Comparison of ENCODE assay signal across 21 mouse cellular contexts in the genomic region with DNA sequence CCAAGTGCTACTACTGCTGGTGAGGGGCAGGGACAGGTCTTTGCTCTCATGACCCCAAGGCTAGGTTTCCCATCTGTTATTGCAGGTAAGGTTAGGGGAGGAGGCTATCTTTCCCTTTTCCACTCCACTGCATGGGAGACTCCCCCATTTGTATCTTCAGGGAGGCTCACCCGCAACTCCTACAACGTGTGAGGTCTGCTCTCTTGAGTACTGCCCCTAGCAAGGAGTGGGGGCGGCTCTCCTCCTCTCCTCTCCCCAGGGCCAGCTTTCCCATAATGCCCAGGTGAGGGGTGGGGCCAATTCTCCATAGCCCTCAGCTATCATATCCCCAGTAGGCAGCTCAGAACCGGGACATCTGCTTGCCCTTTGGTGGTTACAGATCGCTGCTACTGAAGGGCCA.
DNase-seq lines count a peak whose midpoint lies in the region; ATAC-seq and TF ChIP-seq lines count a peak whose summit lies in the region.
"Had no signal": no experiment of that assay in that cellular context is flagged by ENCODE, and none has a peak within 500 bp of the region (broad histone marks: within the 10 kb centered on the region; RNA-seq: fewer than 3 reads in every experiment).

No protein-coding gene starts in this region.

- H3K4me2 ChIP-seq in embryonic facial prominence, embryonic 11.5 days (ENCODE audit: low read depth, low read length) = no peak overlapping the region
- no peak overlapping the region for H3K4me2 ChIP-seq in hindbrain, embryonic 11.5 days (replicated peaks; ENCODE audit: low read depth, low read length)
- H3K4me2 ChIP-seq in hindbrain, postnatal 0 days (ENCODE audit: low read depth, low read length) = no peak overlapping the region
- H3K4me2 ChIP-seq: embryonic facial prominence, embryonic 15.5 days; heart, embryonic 15.5 days; hindbrain, embryonic 12.5 days had no signal

- no peaks in the 10 kb centered on the region for H3K9me3 ChIP-seq in embryonic facial prominence, embryonic 11.5 days (replicated peaks; ENCODE audit: control insufficient read depth, low read length)
- no peaks in the 10 kb centered on the region for H3K9me3 ChIP-seq in embryonic facial prominence, embryonic 10.5 days
- H3K9me3 ChIP-seq in hindbrain, embryonic 11.5 days (ENCODE audit: control insufficient read depth, low read length) = no peaks in the 10 kb centered on the region
- no peaks in the 10 kb centered on the region for H3K9me3 ChIP-seq in hindbrain, postnatal 0 days (ENCODE audit: low read length)
- H3K9me3 ChIP-seq in megakaryocyte, embryonic 14.5 days = peaks cover 35% of the 10 kb centered on the region
- H3K9me3 ChIP-seq: embryonic facial prominence, embryonic 15.5 days; forebrain, embryonic 10.5 days; heart, embryonic 10.5 days; heart, embryonic 15.5 days; hindbrain, embryonic 12.5 days had no signal

- H3K36me3 ChIP-seq in embryonic facial prominence, embryonic 11.5 days (replicated peaks; ENCODE audit: control insufficient read depth, insufficient read depth, low read depth, low read length) = no peaks in the 10 kb centered on the region
- no peaks in the 10 kb centered on the region for H3K36me3 ChIP-seq in embryonic facial prominence, embryonic 10.5 days (replicated peaks)
- no peaks in the 10 kb centered on the region for H3K36me3 ChIP-seq in hindbrain, embryonic 11.5 days (ENCODE audit: control insufficient read depth, insufficient read depth, low read length)
- H3K36me3 ChIP-seq in hindbrain, postnatal 0 days (ENCODE audit: insufficient read depth, low read length) = no peaks in the 10 kb centered on the region
- H3K36me3 ChIP-seq in megakaryocyte, embryonic 14.5 days (replicated peaks; ENCODE audit: low read length) = no peaks in the 10 kb centered on the region
- H3K36me3 ChIP-seq: embryonic facial prominence, embryonic 15.5 days; forebrain, embryonic 10.5 days; heart, embryonic 10.5 days; heart, embryonic 15.5 days; hindbrain, embryonic 12.5 days had no signal

- peak; percentile 52; the same call in 1 of the 2 replicates for ATAC-seq in embryonic facial prominence, embryonic 11.5 days (replicated peaks; ENCODE audit: insufficient number of reproducible peaks, low FRiP score, low TSS enrichment, low read depth)
- 0 out of 2 replicates have a peak, but pooled peaks have one; percentile 22 for ATAC-seq in hindbrain, embryonic 11.5 days (ENCODE audit: low FRiP score)
- no peak for ATAC-seq in hindbrain, postnatal 0 days
- ATAC-seq in megakaryocyte, adult 5-6 weeks (ENCODE audit: poor library complexity, severe bottlenecking) = no peak
- ATAC-seq: forebrain, embryonic 16.5 days had no signal

- H3K27ac ChIP-seq in embryonic facial prominence, embryonic 11.5 days (replicated peaks; ENCODE audit: low read depth, low read length) = no peak overlapping the region
- no peak overlapping the region for H3K27ac ChIP-seq in embryonic facial prominence, embryonic 10.5 days (replicated peaks)
- H3K27ac ChIP-seq in hindbrain, embryonic 11.5 days (ENCODE audit: low read depth, low read length) = no peak overlapping the region
- H3K27ac ChIP-seq in hindbrain, postnatal 0 days = no peak overlapping the region
- H3K27ac ChIP-seq: embryonic facial prominence, embryonic 15.5 days; forebrain, embryonic 10.5 days; heart, embryonic 10.5 days; heart, embryonic 15.5 days; hindbrain, embryonic 12.5 days had no signal

- no peaks in the 10 kb centered on the region for H3K4me1 ChIP-seq in embryonic facial prominence, embryonic 11.5 days (ENCODE audit: control insufficient read depth, insufficient read depth, low read length)
- H3K4me1 ChIP-seq in embryonic facial prominence, embryonic 10.5 days = no peaks in the 10 kb centered on the region
- H3K4me1 ChIP-seq in hindbrain, embryonic 11.5 days (replicated peaks; ENCODE audit: control insufficient read depth, insufficient read depth, low read length) = no peaks in the 10 kb centered on the region
- no peaks in the 10 kb centered on the region for H3K4me1 ChIP-seq in hindbrain, postnatal 0 days (ENCODE audit: insufficient read depth, low read length)
- H3K4me1 ChIP-seq in megakaryocyte, embryonic 14.5 days = no peaks in the 10 kb centered on the region
- H3K4me1 ChIP-seq: embryonic facial prominence, embryonic 15.5 days; forebrain, embryonic 10.5 days; heart, embryonic 10.5 days; heart, embryonic 15.5 days; hindbrain, embryonic 12.5 days had no signal

- H3K9ac ChIP-seq in embryonic facial prominence, embryonic 11.5 days (replicated peaks; ENCODE audit: low read length) = no peak overlapping the region
- no peak overlapping the region for H3K9ac ChIP-seq in hindbrain, embryonic 11.5 days (ENCODE audit: low read depth, low read length)
- no peak overlapping the region for H3K9ac ChIP-seq in hindbrain, postnatal 0 days (replicated peaks; ENCODE audit: low read length)
- H3K9ac ChIP-seq: embryonic facial prominence, embryonic 15.5 days; heart, embryonic 15.5 days; hindbrain, embryonic 12.5 days had no signal

- H3K27me3 ChIP-seq in embryonic facial prominence, embryonic 11.5 days (ENCODE audit: control insufficient read depth, insufficient read depth, low read length) = no peaks in the 10 kb centered on the region
- H3K27me3 ChIP-seq in embryonic facial prominence, embryonic 10.5 days (replicated peaks; ENCODE audit: low read depth, poor library complexity, severe bottlenecking) = no peaks in the 10 kb centered on the region; the same call in 1 of the 2 replicates
- no peaks in the 10 kb centered on the region for H3K27me3 ChIP-seq in hindbrain, embryonic 11.5 days (ENCODE audit: control insufficient read depth, insufficient read depth, low read length)
- H3K27me3 ChIP-seq in hindbrain, postnatal 0 days (ENCODE audit: insufficient read depth, low read length) = no peaks in the 10 kb centered on the region
- no peaks in the 10 kb centered on the region for H3K27me3 ChIP-seq in megakaryocyte, embryonic 14.5 days (replicated peaks)
- H3K27me3 ChIP-seq: embryonic facial prominence, embryonic 15.5 days; heart, embryonic 15.5 days; hindbrain, embryonic 12.5 days had no signal

- no peak overlapping the region for H3K4me3 ChIP-seq in embryonic facial prominence, embryonic 11.5 days (ENCODE audit: low read depth, low read length)
- no peak overlapping the region for H3K4me3 ChIP-seq in embryonic facial prominence, embryonic 10.5 days
- no peak overlapping the region for H3K4me3 ChIP-seq in hindbrain, embryonic 11.5 days (ENCODE audit: low read depth, low read length)
- no peak overlapping the region for H3K4me3 ChIP-seq in hindbrain, postnatal 0 days (ENCODE audit: low read length)
- H3K4me3 ChIP-seq in megakaryocyte, embryonic 14.5 days (replicated peaks) = peak overlapping the region; percentile 57
- H3K4me3 ChIP-seq: embryonic facial prominence, embryonic 15.5 days; erythroblast, embryonic 14.5 days; forebrain, embryonic 10.5 days; heart, embryonic 10.5 days; heart, embryonic 15.5 days; hindbrain, embryonic 12.5 days had no signal

- DNase-seq in embryonic facial prominence, embryonic 11.5 days (ENCODE audit: low spot score) = no peak
- DNase-seq in embryonic facial prominence, embryonic 10.5 days (ENCODE audit: low spot score) = no peak
- DNase-seq in hindbrain, embryonic 11.5 days (ENCODE audit: low spot score) = no peak
- DNase-seq in hindbrain, postnatal 0 days (ENCODE audit: low spot score) = no peak
- no peak for DNase-seq in lung, postnatal 14 days
- DNase-seq: adrenal gland, postnatal 10 days; cerebellum, adult 11-12 months; cerebellum, adult 9-10 months; cerebellum, postnatal 25 days; gastrocnemius, postnatal 10 days; heart, adult 18-20 months; heart, postnatal 14 days had no signal

- WGBS in embryonic facial prominence, embryonic 11.5 days = 80% methylated on average over 5 of the region's 5 CpGs
- WGBS in embryonic facial prominence, embryonic 10.5 days = 87% methylated on average over 5 of the region's 5 CpGs
- 83% methylated on average over 5 of the region's 5 CpGs for WGBS in hindbrain, embryonic 11.5 days
- WGBS in hindbrain, postnatal 0 days = 80% methylated on average over 5 of the region's 5 CpGs

- no peak for TF ChIP-seq CTCF in hindbrain, postnatal 0 days (IDR thresholded peaks at IDR 0.05; ENCODE audit: low read depth)

Comparison
In these comparisons a context has a peak if more than half of its experiments do, and no peak if none do; other contexts are left out.
1. ATAC-seq: peak in embryonic facial prominence, embryonic 11.5 days (single experiment) and hindbrain, embryonic 11.5 days (single experiment); none in hindbrain, postnatal 0 days (single experiment) and megakaryocyte, adult 5-6 weeks (single experiment).